In genomic region chr10:60080982-60081825, GRCm38 (mm10) we compare ENCODE assay signal across 8 mouse cellular contexts. TPM values are rescaled to one million over a fixed set of nuclear protein-coding genes. Genes with fewer than 3 reads are reported as not detected.
A peak's percentile ranks its signal among the peaks of the same experiment; 100 is the strongest.
DNase-seq lines count a peak whose midpoint lies in the region; ATAC-seq and TF ChIP-seq lines count a peak whose summit lies in the region.

No protein-coding gene starts in this region.

- no peaks in the 10 kb centered on the region for H3K27me3 ChIP-seq in CH12.LX (replicated peaks)
- H3K27me3 ChIP-seq in forebrain, embryonic 16.5 days (replicated peaks; ENCODE audit: control insufficient read depth, insufficient read depth, low read length) = no peaks in the 10 kb centered on the region
- H3K27me3 ChIP-seq in hindbrain, embryonic 14.5 days (ENCODE audit: control insufficient read depth, insufficient read depth, low read length) = no peaks in the 10 kb centered on the region
- H3K27me3 ChIP-seq in limb, embryonic 15.5 days = no peaks in the 10 kb centered on the region

- H3K36me3 ChIP-seq in CH12.LX (replicated peaks in 1 of 2; ENCODE audit: control insufficient read depth in 1 of 2, insufficient read depth in 1 of 2, low read length in 1 of 2) = peaks cover 0 to 11% of the 10 kb centered on the region in 2 experiments
- H3K36me3 ChIP-seq in forebrain, embryonic 16.5 days (ENCODE audit: control insufficient read depth, insufficient read depth) = no peaks in the 10 kb centered on the region
- no peaks in the 10 kb centered on the region for H3K36me3 ChIP-seq in hindbrain, embryonic 14.5 days (replicated peaks; ENCODE audit: control insufficient read depth, insufficient read depth)
- no peaks in the 10 kb centered on the region for H3K36me3 ChIP-seq in limb, embryonic 15.5 days

- WGBS in forebrain, embryonic 16.5 days = 66% methylated on average over 21 of the region's 21 CpGs
- 69% methylated on average over 21 of the region's 21 CpGs for WGBS in hindbrain, embryonic 14.5 days
- WGBS in limb, embryonic 15.5 days = 28% methylated on average over 21 of the region's 21 CpGs

- H3K9me3 ChIP-seq in CH12.LX (replicated peaks; ENCODE audit: low read length) = no peaks in the 10 kb centered on the region
- no peaks in the 10 kb centered on the region for H3K9me3 ChIP-seq in forebrain, embryonic 16.5 days (ENCODE audit: control insufficient read depth, low read length)
- no peaks in the 10 kb centered on the region for H3K9me3 ChIP-seq in hindbrain, embryonic 14.5 days (ENCODE audit: control insufficient read depth, low read length)
- no peaks in the 10 kb centered on the region for H3K9me3 ChIP-seq in limb, embryonic 15.5 days

- peak; percentile 13; the same call in 1 of the 2 replicates for ATAC-seq in forebrain, embryonic 16.5 days
- no peak for ATAC-seq in hindbrain, embryonic 14.5 days (ENCODE audit: low FRiP score)
- 0 out of 2 replicates have a peak, but pooled peaks have one; percentile 2 for ATAC-seq in limb, embryonic 15.5 days (ENCODE audit: insufficient number of reproducible peaks, low FRiP score, low TSS enrichment, low read depth)

- dilution Hi-C loops in CH12.LX (cut with MboI; ENCODE audit: extremely low pct_ligation_motif_present, extremely low pct_unique_long_range_greater_than_20kb, low sequenced_read_pairs) = no loop called here

- in situ Hi-C loops in CH12.LX (cut with MboI; ENCODE audit: low pct_ligation_motif_present, low pct_unique_long_range_greater_than_20kb, low sequenced_read_pairs) = no loop called here

- H3K4me3 ChIP-seq in CH12.LX (replicated peaks in 1 of 3; ENCODE audit: low read depth in 2 of 3, low read length in 2 of 3, poor library complexity in 1 of 3) = peak overlapping the region in 2 of 3 experiments; percentile 23 to 29
- no peak overlapping the region for H3K4me3 ChIP-seq in forebrain, embryonic 16.5 days (replicated peaks; ENCODE audit: low read length)
- H3K4me3 ChIP-seq in hindbrain, embryonic 14.5 days (replicated peaks; ENCODE audit: low read length) = no peak overlapping the region
- no peak overlapping the region for H3K4me3 ChIP-seq in limb, embryonic 15.5 days

- TF ChIP-seq CTCF in CH12.LX (conservative IDR thresholded peaks at IDR 0.05 in 1 of 2, IDR thresholded peaks at IDR 0.05 in 1 of 2; ENCODE audit: low read depth in 2 of 2, low read length in 2 of 2) = no peak

- TF ChIP-seq POLR2A in CH12.LX (IDR thresholded peaks at IDR 0.05; ENCODE audit: low read depth, low read length) = peak; percentile 33; the same call in 1 of the 2 replicates

- H3K79me2 ChIP-seq in CH12.LX (replicated peaks; ENCODE audit: control insufficient read depth, extremely low read depth, insufficient read depth, poor library complexity, severe bottlenecking) = no peaks in the 10 kb centered on the region

- peak; percentile 67 for TF ChIP-seq EP300 in CH12.LX (IDR thresholded peaks at IDR 0.05; ENCODE audit: low read length)

- peak overlapping the region; percentile 63 for H3K9ac ChIP-seq in CH12.LX (ENCODE audit: insufficient read depth, low read depth)
- H3K9ac ChIP-seq in forebrain, embryonic 16.5 days (replicated peaks; ENCODE audit: low read depth, low read length) = peak overlapping the region; percentile 35; the same call in 1 of the 2 replicates
- no peak overlapping the region for H3K9ac ChIP-seq in hindbrain, embryonic 14.5 days
- no peak overlapping the region for H3K9ac ChIP-seq in limb, embryonic 15.5 days

- peaks cover 17 to 39% of the 10 kb centered on the region in 2 experiments for H3K4me1 ChIP-seq in CH12.LX (ENCODE audit: control insufficient read depth in 1 of 2, insufficient read depth in 2 of 2)
- peaks cover 22% of the 10 kb centered on the region for H3K4me1 ChIP-seq in forebrain, embryonic 16.5 days (replicated peaks; ENCODE audit: control insufficient read depth, insufficient read depth, low read length)
- peaks cover 19% of the 10 kb centered on the region for H3K4me1 ChIP-seq in hindbrain, embryonic 14.5 days (replicated peaks; ENCODE audit: control insufficient read depth, insufficient read depth, low read length)
- H3K4me1 ChIP-seq in limb, embryonic 15.5 days = peaks cover 39% of the 10 kb centered on the region

- peak overlapping the region; percentile 96 for H3K27ac ChIP-seq in CH12.LX (ENCODE audit: insufficient read depth, low read depth)
- H3K27ac ChIP-seq in forebrain, embryonic 16.5 days (ENCODE audit: low read length) = 0 out of 2 replicates have a peak overlapping the region, but pooled peaks have one; percentile 34
- peak overlapping the region; percentile 58; the same call in 1 of the 2 replicates for H3K27ac ChIP-seq in hindbrain, embryonic 14.5 days
- H3K27ac ChIP-seq in limb, embryonic 15.5 days = peak overlapping the region; percentile 52

- H3K4me2 ChIP-seq in CH12.LX (ENCODE audit: insufficient read depth, low read depth, poor library complexity, severe bottlenecking) = peak overlapping the region; percentile 52
- no peak overlapping the region for H3K4me2 ChIP-seq in forebrain, embryonic 16.5 days (ENCODE audit: low read length)
- no peak overlapping the region for H3K4me2 ChIP-seq in hindbrain, embryonic 14.5 days (replicated peaks)
- no peak overlapping the region for H3K4me2 ChIP-seq in limb, embryonic 15.5 days

- DNase-seq in adrenal gland, adult 2 months = peak; percentile 27
- no peak for DNase-seq in adrenal gland, postnatal 4 days (ENCODE audit: low spot score in 2 of 2)
- peak; percentile 83 for DNase-seq in CH12.LX (ENCODE audit: extremely low read depth)
- no peak for DNase-seq in hindbrain, embryonic 14.5 days (ENCODE audit: low spot score)
- peak; percentile 66 to 69 for DNase-seq in spleen, postnatal 36 days (ENCODE audit: low spot score in 2 of 2)
- DNase-seq in right cerebral cortex, adult 2 months (ENCODE audit: low spot score in 2 of 2) = no peak

- TF ChIP-seq RAD21 in CH12.LX (IDR thresholded peaks at IDR 0.05; ENCODE audit: low read depth, low read length) = no peak

TF ChIP-seq in CH12.LX, 34 proteins besides CTCF, POLR2A, EP300 and RAD21 (continues in another document):
- peak; percentile 52; the same call in 1 of the 2 replicates for TF ChIP-seq MYC (IDR thresholded peaks at IDR 0.05; ENCODE audit: low read depth, low read length)
- TF ChIP-seq CHD2 (IDR thresholded peaks at IDR 0.05; ENCODE audit: low read length) = no peak
- TF ChIP-seq USF2 (conservative IDR thresholded peaks at IDR 0.05; ENCODE audit: low read depth, low read length) = no peak
- no peak; the same call in 1 of the 2 replicates for TF ChIP-seq SIN3A (IDR thresholded peaks at IDR 0.05; ENCODE audit: low read length)
- TF ChIP-seq MAFK (IDR thresholded peaks at IDR 0.05; ENCODE audit: insufficient replicate concordance, low read length) = peak; percentile 73
- peak; percentile 57 for TF ChIP-seq TCF12 (IDR thresholded peaks at IDR 0.05; ENCODE audit: low read depth, low read length)
- TF ChIP-seq HCFC1 (IDR thresholded peaks at IDR 0.05; ENCODE audit: low read depth, low read length) = no peak; the same call in 1 of the 2 replicates
- peak; percentile 10; the same call in 1 of the 2 replicates for TF ChIP-seq BHLHE40 (IDR thresholded peaks at IDR 0.05; ENCODE audit: low read depth, low read length)
- TF ChIP-seq TBP (conservative IDR thresholded peaks at IDR 0.05; ENCODE audit: low read depth, low read length) = peak; percentile 60; the same call in 1 of the 2 replicates
- TF ChIP-seq JUN (IDR thresholded peaks at IDR 0.05; ENCODE audit: insufficient read depth, low read depth, low read length) = no peak
- TF ChIP-seq ZKSCAN1 (IDR thresholded peaks at IDR 0.05; ENCODE audit: borderline replicate concordance, low read depth, low read length) = no peak
- no peak for TF ChIP-seq ZC3H11A (IDR thresholded peaks at IDR 0.05; ENCODE audit: low read depth, low read length)
- peak; percentile 67 for TF ChIP-seq NRF1 (IDR thresholded peaks at IDR 0.05; ENCODE audit: low read depth, low read length)
- TF ChIP-seq CHD1 (IDR thresholded peaks at IDR 0.05; ENCODE audit: low read depth, low read length) = 0 out of 2 replicates have a peak, but pooled peaks have one; percentile 30
- no peak for TF ChIP-seq SMC3 (IDR thresholded peaks at IDR 0.05; ENCODE audit: low read depth, low read length)
- TF ChIP-seq ETS1 (conservative IDR thresholded peaks at IDR 0.05; ENCODE audit: low read depth, low read length) = peak; percentile 23; the same call in 1 of the 2 replicates
- TF ChIP-seq NELFE (IDR thresholded peaks at IDR 0.05; ENCODE audit: low read depth, low read length) = no peak
- no peak for TF ChIP-seq UBTF (IDR thresholded peaks at IDR 0.05; ENCODE audit: low read depth, low read length)
- no peak for TF ChIP-seq KAT2A (IDR thresholded peaks at IDR 0.05; ENCODE audit: insufficient replicate concordance, low read length)
- TF ChIP-seq E2F4 (IDR thresholded peaks at IDR 0.05; ENCODE audit: insufficient replicate concordance, low read depth, low read length) = no peak
- no peak for TF ChIP-seq GABPA (IDR thresholded peaks at IDR 0.05; ENCODE audit: insufficient replicate concordance, low read depth, low read length)
- TF ChIP-seq ZNF384 (IDR thresholded peaks at IDR 0.05; ENCODE audit: low read depth, low read length) = peak; percentile 88
- TF ChIP-seq MXI1 (IDR thresholded peaks at IDR 0.05; ENCODE audit: low read depth, low read length) = peak; percentile 37; the same call in 1 of the 2 replicates
- TF ChIP-seq RCOR1 (conservative IDR thresholded peaks at IDR 0.05; ENCODE audit: low read depth, low read length) = no peak
- TF ChIP-seq POLR2AphosphoS2 (IDR thresholded peaks at IDR 0.05; ENCODE audit: low read depth, low read length) = no peak; the same call in 1 of the 2 replicates
- TF ChIP-seq PAX5 (IDR thresholded peaks at IDR 0.05; ENCODE audit: low read length) = no peak
- TF ChIP-seq IRF4 (IDR thresholded peaks at IDR 0.05; ENCODE audit: low read depth, low read length) = 0 out of 2 replicates have a peak, but pooled peaks have one; percentile 25
- TF ChIP-seq JUND (conservative IDR thresholded peaks at IDR 0.05; ENCODE audit: low read depth, low read length) = no peak; the same call in 1 of the 2 replicates
- TF ChIP-seq USF1 (IDR thresholded peaks at IDR 0.05; ENCODE audit: low read depth, low read length) = no peak

RNA-seq across cellular contexts. Expression of gene Spock2, which starts 24.8 kb away (rescaled TPM):
- total RNA-seq in adrenal gland, adult 2 months (2021) = 10 to 100 TPM; 34.8 to 59.0 TPM
- 21.8 and 22.9 TPM in 2 replicates for polyA plus RNA-seq in adrenal gland, adult 2 months (2012; rRNA removed)
- 10 to 100 TPM; 43.4 to 47.2 TPM for total RNA-seq in adrenal gland, postnatal 4 days (2021)
- total RNA-seq in CH12.LX (2012; rRNA removed) = 0.08 and 0.13 TPM in 2 replicates
- not detected in 2 replicates for total RNA-seq in CH12.LX (2014; rRNA removed)
- 0.10 and 0.11 TPM in 2 replicates for polyA plus RNA-seq in CH12.LX (2012; ENCODE audit: insufficient read length, low read depth)
- polyA plus RNA-seq in forebrain, embryonic 16.5 days (2015; fragmentation: Nextera tagmentation; extraction: Ambion mirVana) = 52.6 and 68.6 TPM in 2 replicates
- polyA plus RNA-seq in hindbrain, embryonic 14.5 days (2014; fragmentation: Nextera tagmentation; extraction: Ambion mirVana) = 85.3 and 88.8 TPM in 2 replicates
- 11.0 and 11.6 TPM in 2 replicates for polyA plus RNA-seq in limb, embryonic 15.5 days (2015; fragmentation: Nextera tagmentation; extraction: Ambion mirVana)

Comparison
In these comparisons a context has a peak if more than half of its experiments do, and no peak if none do; other contexts are left out.
1. DNase-seq: peak in adrenal gland, adult 2 months (single experiment), CH12.LX (single experiment) and spleen, postnatal 36 days (2 of 2); none in adrenal gland, postnatal 4 days (0 of 2), hindbrain, embryonic 14.5 days (single experiment) and right cerebral cortex, adult 2 months (0 of 2).
2. H3K27ac ChIP-seq: peak in every context shown above with its lines; median percentile 96 in CH12.LX; 58 in hindbrain, embryonic 14.5 days; 52 in limb, embryonic 15.5 days; 34 in forebrain, embryonic 16.5 days.
3. H3K4me3 ChIP-seq: peak in CH12.LX (2 of 3); none in forebrain, embryonic 16.5 days (single experiment), hindbrain, embryonic 14.5 days (single experiment) and limb, embryonic 15.5 days (single experiment).
4. H3K9ac ChIP-seq: peak in CH12.LX (single experiment) and forebrain, embryonic 16.5 days (single experiment); none in hindbrain, embryonic 14.5 days (single experiment) and limb, embryonic 15.5 days (single experiment).
5. RNA of gene Spock2, which starts 24.8 kb away (polyA plus RNA-seq): 85.3 to 88.8 TPM in hindbrain, embryonic 14.5 days, 52.6 to 68.6 TPM in forebrain, embryonic 16.5 days, 21.8 to 22.9 TPM in adrenal gland, adult 2 months and 11.0 to 11.6 TPM in limb, embryonic 15.5 days; 0.10 to 0.11 TPM in CH12.LX; every median in the first group is over 10 times any median in the second.